Mouse (Mus musculus) frontal cortex, postnatal 25 days (tissue): Measurements from ENCODE around the gene Man2a1.
"Not testable (repeated sequence)": the region's sequence is repeated elsewhere in the genome, so short reads cannot be mapped to it uniquely, and the experiment has no call there.

Source experiments
- DNase-seq, 2 experiments: peaks; one replicate each; pipeline ENCODE4 v3.0.0; 2022; ENCODE audit warnings: low spot score in 2 of 2

Gene Man2a1

GRCm38 (mm10) chr17:64754142-64754863 lies 153.8 kb downstream of the Man2a1 start:
- no peak for DNase-seq

DNA sequence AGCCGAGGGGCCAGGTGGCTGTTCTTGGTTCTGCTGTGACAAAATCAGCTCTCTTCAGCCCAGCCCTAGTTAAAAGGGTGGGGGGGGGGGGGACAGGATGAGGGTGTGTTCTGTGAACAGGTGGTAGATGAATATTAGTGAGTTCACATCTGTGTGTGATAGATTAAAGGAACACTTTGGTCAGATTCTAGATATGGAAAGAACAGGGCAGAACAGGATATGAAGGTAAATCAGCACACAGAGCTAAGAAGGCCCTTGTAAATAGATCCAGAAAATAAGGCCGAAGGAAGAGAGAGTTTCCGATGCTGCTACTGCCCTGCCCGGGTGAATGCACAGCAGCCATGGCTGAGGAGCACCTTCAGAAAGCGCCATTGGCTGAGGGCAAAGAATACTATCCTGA lies 154.7 kb downstream of the Man2a1 start:
- no peak for DNase-seq

DNA sequence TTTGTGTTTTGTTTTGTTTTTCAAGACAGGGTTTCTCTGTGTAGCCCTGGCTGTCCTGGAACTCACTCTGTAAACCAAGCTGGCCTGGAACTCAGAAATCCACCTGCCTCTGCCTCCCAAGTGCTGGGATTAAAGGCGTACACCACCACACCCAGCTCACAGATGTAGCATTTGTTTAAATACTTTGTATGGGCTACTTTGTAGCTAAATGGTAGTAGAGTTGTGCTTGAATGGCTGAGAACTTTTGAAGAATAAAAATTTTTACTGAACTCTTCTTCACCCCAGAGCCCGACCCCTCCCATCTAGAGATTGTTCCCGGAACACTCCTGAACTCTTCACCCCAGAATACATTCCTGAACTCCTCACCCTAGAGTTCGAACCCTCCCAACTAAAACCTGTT lies 162.1 kb downstream of the Man2a1 start:
- not testable (repeated sequence) for DNase-seq

GRCm38 (mm10) chr17:64763491-64763890 lies 163.0 kb downstream of the Man2a1 start:
- DNase-seq: no peak

DNA sequence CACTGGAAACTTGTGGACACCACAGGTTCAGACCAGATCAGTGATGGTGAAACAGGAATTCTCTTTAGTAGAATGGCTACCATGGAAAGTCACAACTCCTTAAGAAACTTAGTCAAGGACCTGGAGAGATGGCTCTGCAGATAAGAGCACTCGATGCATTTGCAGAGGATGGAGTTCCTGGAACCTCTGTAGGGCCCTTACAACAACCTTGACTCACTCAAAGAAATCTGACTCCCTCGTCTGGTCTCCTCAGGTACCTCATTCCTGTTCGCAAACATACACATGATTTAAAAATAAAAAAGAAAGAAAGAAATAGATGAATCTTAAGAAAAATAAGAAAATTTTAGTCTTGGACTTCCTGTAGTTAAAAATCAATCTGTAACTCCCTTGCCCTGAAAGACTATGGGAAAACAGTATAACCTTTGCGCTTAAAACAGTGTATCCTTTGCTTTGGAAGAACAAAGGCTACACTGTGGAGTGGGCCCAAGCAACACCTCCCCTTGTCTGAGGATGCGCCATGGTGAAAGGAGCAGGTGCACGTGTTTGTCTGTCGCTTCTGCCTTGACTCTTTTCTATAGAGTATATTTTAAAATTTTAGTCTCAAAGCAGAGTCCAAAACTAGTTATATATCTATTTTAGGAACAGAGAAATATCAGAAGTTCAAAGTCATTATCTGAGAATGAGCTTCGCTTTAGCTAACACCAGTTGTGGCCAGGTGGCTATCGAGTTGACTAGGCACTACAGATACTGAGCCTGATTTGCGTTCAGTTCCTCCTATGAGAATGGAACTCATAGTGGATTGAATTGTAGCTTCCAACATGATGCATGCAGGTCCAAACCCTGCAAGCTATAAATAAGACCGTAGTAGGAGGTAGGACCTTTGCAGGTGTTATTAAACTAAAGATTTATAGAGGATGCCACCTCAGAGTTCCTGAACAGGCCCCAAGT lies 163.9 kb downstream of the Man2a1 start:
- DNase-seq: no peak

DNA sequence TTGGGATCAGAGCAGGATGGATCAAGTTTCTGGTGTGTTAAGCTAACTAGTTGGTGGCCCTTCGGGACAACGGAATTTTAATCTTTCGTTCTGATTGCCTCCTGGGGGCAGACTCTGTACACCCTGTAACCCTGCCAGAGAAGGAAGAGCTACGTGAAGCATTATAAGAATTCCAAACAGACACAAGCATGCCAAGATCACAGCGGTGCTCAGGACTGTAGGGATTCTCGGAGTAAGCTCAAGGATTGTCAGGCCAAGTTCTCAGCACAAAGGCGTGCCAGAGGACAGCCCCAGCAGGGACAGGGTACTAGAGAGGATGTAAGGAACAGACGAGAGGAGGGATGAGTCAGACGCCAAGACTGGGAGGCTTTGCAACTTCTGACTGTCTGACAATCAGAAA lies 164.8 kb downstream of the Man2a1 start:
- DNase-seq: no peak

GRCm38 (mm10) chr17:64766507-64766906 lies 166.0 kb downstream of the Man2a1 start:
- no peak for DNase-seq

DNA sequence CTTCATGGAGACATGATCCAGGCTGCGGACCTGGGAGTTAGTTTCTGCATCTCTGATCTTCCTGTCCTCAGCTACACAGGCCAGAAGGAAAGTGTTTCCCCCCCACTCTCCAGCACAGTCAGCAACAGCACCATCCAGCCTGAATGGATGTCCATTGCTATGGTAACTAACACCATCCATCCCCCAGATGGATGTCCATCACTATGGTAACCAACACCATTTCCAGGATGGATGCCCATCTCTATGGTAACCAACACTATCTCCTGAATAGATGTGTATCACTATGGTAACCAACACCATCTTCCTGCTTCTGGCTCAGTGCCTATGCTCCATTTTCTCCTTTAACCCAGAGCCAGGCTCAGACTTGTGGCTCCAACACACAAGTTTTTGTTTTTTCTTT lies 169.7 kb downstream of the Man2a1 start:
- DNase-seq: no peak

DNA sequence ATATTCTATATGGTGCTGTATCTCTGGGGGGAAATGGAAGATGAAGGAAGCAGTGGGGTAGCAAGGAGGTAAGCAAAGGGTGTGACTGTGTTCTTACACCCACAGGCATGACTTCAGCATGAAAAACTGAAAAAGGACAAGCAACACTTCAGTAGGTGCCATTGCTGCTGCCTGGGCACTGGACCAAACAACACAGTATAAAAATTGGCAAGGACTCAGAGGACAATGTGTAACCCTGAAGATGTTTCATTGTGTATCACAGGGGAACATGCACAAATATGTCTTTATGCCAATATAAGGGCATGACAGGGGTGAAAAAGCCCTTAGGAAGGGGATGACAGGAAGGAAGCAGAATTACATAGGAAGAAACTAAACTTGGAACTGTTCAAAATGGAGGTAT lies 172.1 kb downstream of the Man2a1 start:
- DNase-seq: no peak

- DNase-seq: no peak
Observed at GRCm38 (mm10) chr17:64774218-64774617, 173.7 kb downstream of the Man2a1 start.

- DNase-seq: no peak
Observed at GRCm38 (mm10) chr17:64778300-64778699, 177.8 kb downstream of the Man2a1 start.

DNA sequence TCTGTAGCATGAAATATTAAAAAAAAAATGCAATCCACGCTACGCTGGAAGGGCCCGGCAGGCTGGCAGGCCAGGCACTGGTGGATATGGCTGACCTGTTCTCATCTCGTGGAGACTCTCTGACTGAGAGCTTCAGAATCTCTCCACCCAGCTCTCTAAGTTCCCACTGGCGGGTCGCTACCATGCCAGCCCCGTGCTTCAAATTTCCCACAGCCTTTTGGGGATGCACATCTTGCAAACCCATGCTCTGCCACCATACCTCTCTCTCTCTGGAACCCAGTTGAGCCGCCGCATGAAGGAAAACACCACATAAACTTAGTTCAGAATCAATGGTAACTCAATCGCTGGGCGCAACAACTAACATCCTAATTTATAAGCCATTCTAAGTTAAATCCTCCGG lies 178.2 kb downstream of the Man2a1 start:
- DNase-seq: no peak

- no peak for DNase-seq
Observed at GRCm38 (mm10) chr17:64780753-64781490, 180.4 kb downstream of the Man2a1 start.

DNA sequence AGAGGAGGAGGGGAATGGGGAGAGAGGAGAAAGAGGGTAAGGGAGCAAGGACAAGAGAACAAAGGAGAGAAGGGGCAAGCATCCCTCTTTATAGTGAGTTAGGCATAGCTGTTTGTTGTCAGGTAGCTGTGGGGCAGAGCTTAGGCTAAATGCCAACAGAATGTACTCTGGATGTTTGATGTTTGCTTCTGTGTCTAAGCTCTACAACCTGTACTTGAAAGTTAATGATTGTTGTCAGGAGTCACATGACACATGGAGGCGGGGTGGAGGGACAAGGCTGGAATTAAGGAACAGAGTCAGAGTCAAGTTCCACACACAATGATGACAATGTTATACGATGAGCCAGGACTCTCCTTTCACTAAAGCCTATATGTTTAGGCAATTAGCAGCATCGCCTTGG lies 181.8 kb downstream of the Man2a1 start:
- no peak for DNase-seq

DNA sequence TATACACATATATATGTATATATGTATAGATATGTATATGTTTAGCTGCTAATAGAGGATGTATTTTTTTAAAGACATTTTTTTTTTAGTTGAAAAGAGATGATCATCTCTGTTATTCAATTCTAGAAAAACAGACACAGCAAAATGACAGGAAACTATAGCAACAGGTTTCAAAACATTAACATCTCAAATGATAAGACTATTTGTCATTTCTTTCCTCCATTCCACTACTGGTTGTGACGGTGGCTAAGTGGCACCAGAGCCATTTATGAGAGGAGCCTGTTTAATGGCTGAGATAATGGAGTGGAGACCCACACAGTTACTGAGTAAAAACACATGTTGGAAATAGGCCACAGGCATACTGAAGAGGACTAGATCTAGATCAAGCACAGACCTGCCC lies 185.4 kb downstream of the Man2a1 start:
- no peak for DNase-seq

GRCm38 (mm10) chr17:64788301-64788700 lies 187.8 kb downstream of the Man2a1 start:
- DNase-seq: no peak

- no peak for DNase-seq
Observed at GRCm38 (mm10) chr17:64789175-64789574, 188.6 kb downstream of the Man2a1 start.

GRCm38 (mm10) chr17:64792076-64792475 lies 191.5 kb downstream of the Man2a1 start:
- no peak for DNase-seq

- no peak for DNase-seq
Observed at GRCm38 (mm10) chr17:64792623-64793022, 192.1 kb downstream of the Man2a1 start.

DNA sequence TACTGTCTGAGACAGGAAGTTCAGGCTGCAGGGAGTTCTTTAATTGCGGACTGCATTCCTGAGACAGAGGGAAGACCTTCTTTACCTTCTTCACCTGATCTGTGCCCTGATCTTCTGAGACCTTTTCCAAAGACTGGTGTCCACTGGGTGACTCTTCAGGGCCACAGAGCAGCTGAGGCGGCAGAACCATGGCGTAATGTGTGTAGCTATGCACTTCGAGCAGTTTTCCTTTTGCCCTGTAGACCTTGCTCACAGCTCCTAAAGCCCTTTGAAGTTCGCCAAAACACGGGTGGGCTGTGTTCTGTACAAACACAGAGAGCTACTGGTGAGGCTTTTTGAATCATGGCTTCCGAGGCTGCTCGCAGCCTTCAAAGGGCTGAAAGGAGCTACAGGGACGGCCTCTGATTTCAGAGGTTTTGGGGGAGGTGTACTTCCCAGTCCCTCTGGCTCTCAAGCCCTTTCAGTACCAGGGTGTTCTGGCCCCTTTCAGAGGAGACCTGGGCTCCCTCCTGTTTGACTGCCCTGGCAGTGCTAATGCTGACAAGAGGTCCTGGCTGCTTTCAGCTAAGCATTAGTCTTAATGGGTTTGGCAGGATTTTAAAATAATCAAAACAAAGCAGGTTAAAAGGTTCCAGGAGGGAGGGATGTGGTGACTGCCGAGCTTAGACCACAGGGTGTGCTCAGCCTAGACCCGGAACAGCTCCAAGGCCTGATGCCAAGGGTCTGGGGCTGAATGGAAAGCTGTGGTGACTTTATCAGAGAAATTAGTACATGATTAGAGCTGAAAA lies 201.8 kb downstream of the Man2a1 start:
- no peak for DNase-seq

GRCm38 (mm10) chr17:64802956-64803275 lies 202.4 kb downstream of the Man2a1 start:
- no peak for DNase-seq
